ENCODE assay signal across 24 mouse cellular contexts in the genomic region with DNA sequence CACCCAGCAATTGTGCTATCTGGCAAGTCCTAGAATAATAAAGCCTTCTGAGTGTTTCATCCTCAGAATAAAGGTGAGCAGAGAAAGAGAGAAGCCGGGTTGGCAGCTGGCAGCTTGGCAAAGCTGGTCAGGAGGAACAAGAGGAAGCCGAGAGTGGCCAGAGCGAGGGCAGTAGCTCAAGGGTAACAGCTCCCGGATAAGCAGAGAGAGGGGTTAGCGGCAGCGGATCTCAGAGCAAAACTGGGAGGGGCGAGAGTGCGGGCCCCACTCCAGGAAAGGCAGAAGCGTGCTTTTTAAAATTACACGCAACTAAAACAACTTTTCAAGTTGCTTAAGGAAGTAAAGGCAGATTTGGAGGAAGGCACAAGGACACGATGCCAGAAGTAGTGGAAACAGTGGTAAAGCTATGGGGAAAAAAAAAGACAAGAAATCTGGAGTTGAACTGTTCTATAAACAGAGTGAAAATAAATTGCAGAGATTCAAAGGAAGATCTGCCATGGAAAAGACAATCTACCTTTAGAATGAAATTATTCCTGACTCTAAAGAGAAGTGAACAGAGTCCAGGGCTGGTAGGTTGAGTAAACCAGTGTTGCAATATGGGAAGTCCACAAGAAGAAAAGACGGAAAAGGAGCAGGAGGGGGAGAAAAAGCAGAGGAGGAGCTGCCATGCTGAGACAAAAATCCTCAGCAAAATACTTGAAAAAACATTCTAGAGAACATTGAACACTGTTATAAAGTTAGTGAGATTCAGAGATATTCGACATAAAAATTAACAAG. TPM values are rescaled to one million over a fixed set of nuclear protein-coding genes. Genes with fewer than 3 reads are reported as not detected.
DNase-seq lines count a peak whose midpoint lies in the region; ATAC-seq lines count a peak whose summit lies in the region.
"Had no signal": no experiment of that assay in that cellular context is flagged by ENCODE, and none has a peak within 500 bp of the region (broad histone marks: within the 10 kb centered on the region; RNA-seq: fewer than 3 reads in every experiment).

No protein-coding gene starts in this region.

- H3K4me2 ChIP-seq in heart, embryonic 13.5 days: peak overlapping the region; percentile 9; the same call in 1 of the 2 replicates
- H3K4me2 ChIP-seq in lung, embryonic 15.5 days: peak overlapping the region; percentile 11; the same call in 1 of the 2 replicates
- 0 out of 2 replicates have a peak overlapping the region, but pooled peaks have one; percentile 11 for H3K4me2 ChIP-seq in intestine, embryonic 16.5 days (ENCODE audit: low read depth, low read length)
- peak overlapping the region; percentile 10; the same call in 1 of the 2 replicates for H3K4me2 ChIP-seq in stomach, embryonic 16.5 days (ENCODE audit: low read depth, low read length)
- H3K4me2 ChIP-seq: limb, embryonic 12.5 days had no signal

- ATAC-seq in heart, embryonic 13.5 days (ENCODE audit: extremely low read depth, insufficient number of reproducible peaks, low FRiP score, low TSS enrichment): no peak
- ATAC-seq in lung, embryonic 15.5 days (ENCODE audit: borderline replicate concordance, extremely low read depth, low FRiP score, low TSS enrichment): no peak
- ATAC-seq in intestine, embryonic 16.5 days: no peak
- no peak for ATAC-seq in stomach, embryonic 16.5 days (ENCODE audit: insufficient read depth, low FRiP score)
- ATAC-seq: forebrain, embryonic 14.5 days; hindbrain, embryonic 16.5 days; midbrain, embryonic 16.5 days; Patski had no signal

- H3K4me1 ChIP-seq in heart, embryonic 13.5 days: 0 out of 2 replicates have a peak, but pooled peaks cover 2% of the 10 kb centered on the region
- no peaks in the 10 kb centered on the region for H3K4me1 ChIP-seq in lung, embryonic 15.5 days
- H3K4me1 ChIP-seq in intestine, embryonic 16.5 days (ENCODE audit: control insufficient read depth, insufficient read depth, low read length): peaks cover 5% of the 10 kb centered on the region; the same call in 1 of the 2 replicates
- H3K4me1 ChIP-seq in stomach, embryonic 16.5 days (ENCODE audit: control insufficient read depth, insufficient read depth, low read length): no peaks in the 10 kb centered on the region

- 51% methylated on average over 13 of the region's 13 CpGs for WGBS in heart, embryonic 13.5 days
- 49% methylated on average over 13 of the region's 13 CpGs for WGBS in lung, embryonic 15.5 days
- 60% methylated on average over 13 of the region's 13 CpGs for WGBS in intestine, embryonic 16.5 days
- WGBS in stomach, embryonic 16.5 days: 55% methylated on average over 13 of the region's 13 CpGs

- H3K4me3 ChIP-seq in heart, embryonic 13.5 days: no peak overlapping the region
- no peak overlapping the region for H3K4me3 ChIP-seq in lung, embryonic 15.5 days
- H3K4me3 ChIP-seq in intestine, embryonic 16.5 days (ENCODE audit: low read length): no peak overlapping the region
- H3K4me3 ChIP-seq in stomach, embryonic 16.5 days (replicated peaks; ENCODE audit: low read length): no peak overlapping the region
- H3K4me3 ChIP-seq: limb, embryonic 12.5 days had no signal

- H3K27ac ChIP-seq in heart, embryonic 13.5 days (replicated peaks): no peak overlapping the region
- no peak overlapping the region for H3K27ac ChIP-seq in lung, embryonic 15.5 days
- H3K27ac ChIP-seq in intestine, embryonic 16.5 days (ENCODE audit: low read length): no peak overlapping the region
- no peak overlapping the region for H3K27ac ChIP-seq in stomach, embryonic 16.5 days (ENCODE audit: low read length)
- H3K27ac ChIP-seq: kidney, postnatal 0 days; limb, embryonic 12.5 days; macrophage had no signal

- H3K9ac ChIP-seq in heart, embryonic 13.5 days: no peak overlapping the region
- no peak overlapping the region for H3K9ac ChIP-seq in lung, embryonic 15.5 days
- H3K9ac ChIP-seq in intestine, embryonic 16.5 days (ENCODE audit: low read depth, low read length): peak overlapping the region; percentile 38; the same call in 1 of the 2 replicates
- H3K9ac ChIP-seq in stomach, embryonic 16.5 days (ENCODE audit: low read length): 0 out of 2 replicates have a peak overlapping the region, but pooled peaks have one; percentile 4
- H3K9ac ChIP-seq: limb, embryonic 12.5 days had no signal

- H3K36me3 ChIP-seq in heart, embryonic 13.5 days: no peaks in the 10 kb centered on the region
- no peaks in the 10 kb centered on the region for H3K36me3 ChIP-seq in lung, embryonic 15.5 days
- H3K36me3 ChIP-seq in intestine, embryonic 16.5 days (ENCODE audit: control insufficient read depth, insufficient read depth, low read length): no peaks in the 10 kb centered on the region
- no peaks in the 10 kb centered on the region for H3K36me3 ChIP-seq in stomach, embryonic 16.5 days (ENCODE audit: control insufficient read depth, insufficient read depth, low read length)
- H3K36me3 ChIP-seq: limb, embryonic 12.5 days had no signal

- H3K9me3 ChIP-seq in heart, embryonic 13.5 days: no peaks in the 10 kb centered on the region
- no peaks in the 10 kb centered on the region for H3K9me3 ChIP-seq in lung, embryonic 15.5 days
- H3K9me3 ChIP-seq in intestine, embryonic 16.5 days (ENCODE audit: control insufficient read depth, low read length): no peaks in the 10 kb centered on the region
- H3K9me3 ChIP-seq in stomach, embryonic 16.5 days (replicated peaks; ENCODE audit: control insufficient read depth, low read length): no peaks in the 10 kb centered on the region
- H3K9me3 ChIP-seq: limb, embryonic 12.5 days had no signal

- DNase-seq in heart, postnatal 36 days: no peak
- DNase-seq in lung, postnatal 36 days: no peak
- DNase-seq in adrenal gland, postnatal 10 days: no peak
- no peak for DNase-seq in left cerebral cortex, adult 18-20 months (ENCODE audit: low spot score in 2 of 2)
- DNase-seq: B cell, adult 2 months; cerebellum, adult 18-20 months; right cerebral cortex, postnatal 14 days; thymus, adult 2 months had no signal

- intact Hi-C loops in heart, postnatal 36 days (cut with DNase I): no loop called here

- H3K27me3 ChIP-seq in heart, embryonic 13.5 days (replicated peaks): no peaks in the 10 kb centered on the region
- no peaks in the 10 kb centered on the region for H3K27me3 ChIP-seq in lung, embryonic 15.5 days
- H3K27me3 ChIP-seq in intestine, embryonic 16.5 days (replicated peaks; ENCODE audit: control insufficient read depth, insufficient read depth, low read length): no peaks in the 10 kb centered on the region
- no peaks in the 10 kb centered on the region; the same call in 1 of the 2 replicates for H3K27me3 ChIP-seq in stomach, embryonic 16.5 days (ENCODE audit: control insufficient read depth, insufficient read depth, low read length)
- H3K27me3 ChIP-seq: limb, embryonic 12.5 days had no signal

RNA-seq across cellular contexts. Expression of a gene that starts 7.1 kb away (rescaled TPM):
- polyA plus RNA-seq in heart, embryonic 13.5 days (2015; fragmentation: Nextera tagmentation; extraction: Ambion mirVana): not detected in 2 replicates
- not detected for total RNA-seq in heart, postnatal 36 days (2021)
- not detected in 2 replicates for polyA plus RNA-seq in lung, embryonic 15.5 days (2015; fragmentation: Nextera tagmentation; extraction: Ambion mirVana)
- polyA plus RNA-seq in intestine, embryonic 16.5 days (2015; fragmentation: Nextera tagmentation; extraction: Ambion mirVana): not detected in 2 replicates
- polyA plus RNA-seq in stomach, embryonic 16.5 days (2015; fragmentation: Nextera tagmentation; extraction: Ambion mirVana): not detected in 2 replicates
- total RNA-seq in adrenal gland, postnatal 10 days (2021): not detected
- total RNA-seq in left cerebral cortex, adult 18-20 months (2021): not detected
- total RNA-seq: layer of hippocampus, adult 8-10 months; left cerebral cortex, adult 8-10 months had no signal
- polyA plus RNA-seq: brain, embryonic 14.5 days; cortical plate, adult 2 months; forebrain, embryonic 14.5 days; hindbrain, embryonic 16.5 days; kidney, postnatal 0 days; limb, embryonic 12.5 days; macrophage; midbrain, embryonic 16.5 days; neural tube, embryonic 11.5 days; Patski had no signal

RNA-seq across cellular contexts. Expression of a gene that starts 19.6 kb away (rescaled TPM):
- 45.0 and 45.4 TPM in 2 replicates for polyA plus RNA-seq in heart, embryonic 13.5 days (2015; fragmentation: Nextera tagmentation; extraction: Ambion mirVana)
- total RNA-seq in heart, postnatal 36 days (2021): 10 to 100 TPM; 21.8 to 25.0 TPM
- 66.6 and 69.2 TPM in 2 replicates for polyA plus RNA-seq in lung, embryonic 15.5 days (2015; fragmentation: Nextera tagmentation; extraction: Ambion mirVana)
- polyA plus RNA-seq in intestine, embryonic 16.5 days (2015; fragmentation: Nextera tagmentation; extraction: Ambion mirVana): 39.4 and 43.2 TPM in 2 replicates
- polyA plus RNA-seq in stomach, embryonic 16.5 days (2015; fragmentation: Nextera tagmentation; extraction: Ambion mirVana): 53.2 and 56.9 TPM in 2 replicates
- 10 to 100 TPM; 33.5 to 45.6 TPM for total RNA-seq in adrenal gland, postnatal 10 days (2021)
- 10 to 100 TPM; 51.5 to 57.7 TPM for total RNA-seq in left cerebral cortex, adult 18-20 months (2021)

Comparison
In these comparisons a context has a peak if more than half of its experiments do, and no peak if none do; other contexts are left out.
1. H3K9ac ChIP-seq: peak in intestine, embryonic 16.5 days (single experiment) and stomach, embryonic 16.5 days (single experiment); none in heart, embryonic 13.5 days (single experiment) and lung, embryonic 15.5 days (single experiment).
2. Peak in every context shown above with its lines, with median percentiles within 50 percentile points of each other: H3K4me2 ChIP-seq.